Mouse (Mus musculus) embryonic facial prominence, embryonic 15.5 days (tissue): ENCODE results near the gene Tespa1. TPM values are rescaled to one million over a fixed set of nuclear protein-coding genes. Genes with fewer than 3 reads are reported as not detected.

Experiments
- polyA plus RNA-seq: library from polyadenylated mRNA; unstranded; fragments of >200 nt; fragmentation: Nextera tagmentation; extraction: Ambion mirVana; gene quantifications from 2 replicates; pipeline ENCODE4 v1.2.1, GENCODE M21; 2015

Gene Tespa1
- polyA plus RNA-seq, 1 experiment from 2014 or later, result 3.2 TPM

Other genes starting within 250 kb of the Tespa1 start
- gene Olfr823, start 207.5 kb upstream of the Tespa1 start, polyA plus RNA-seq, result not detected in 2 replicates
- gene Olfr824, start 192.9 kb upstream of the Tespa1 start, polyA plus RNA-seq, result not detected in 2 replicates
- gene Olfr825, start 156.1 kb upstream of the Tespa1 start, polyA plus RNA-seq, result 0.27 TPM in 1 of 2 replicates, not detected in the other
- not detected in 2 replicates for gene Olfr826, start 138.7 kb upstream of the Tespa1 start, polyA plus RNA-seq
- 0.05 TPM in 1 of 2 replicates, not detected in the other for gene Olfr827, start 108.5 kb upstream of the Tespa1 start, polyA plus RNA-seq
- 0.05 and 0.13 TPM in 2 replicates for gene Neurod4, start 42.6 kb upstream of the Tespa1 start, polyA plus RNA-seq
- gene Vmn2r84, start 71.5 kb downstream of the Tespa1 start, polyA plus RNA-seq, result 0.04 TPM in 1 of 2 replicates, not detected in the other
- not detected in 2 replicates for gene Vmn2r85, start 106.8 kb downstream of the Tespa1 start, polyA plus RNA-seq
- not detected in 2 replicates for gene Vmn2r86, start 133.2 kb downstream of the Tespa1 start, polyA plus RNA-seq
- not detected in 2 replicates for gene Vmn2r87, start 174.5 kb downstream of the Tespa1 start, polyA plus RNA-seq